Mouse (Mus musculus) T-helper 1 cell (primary cell): ENCODE data around the gene Ntrk2.

Experiments used
- in situ Hi-C: fragments of 300-600 bp; cut with MboI, MseI; formaldehyde crosslinking; loops from one replicate; pipeline ENCODE4 v1.15.1; 2025; ENCODE audit warnings: high pct_unique_total_duplicates

Gene Ntrk2

DNA sequence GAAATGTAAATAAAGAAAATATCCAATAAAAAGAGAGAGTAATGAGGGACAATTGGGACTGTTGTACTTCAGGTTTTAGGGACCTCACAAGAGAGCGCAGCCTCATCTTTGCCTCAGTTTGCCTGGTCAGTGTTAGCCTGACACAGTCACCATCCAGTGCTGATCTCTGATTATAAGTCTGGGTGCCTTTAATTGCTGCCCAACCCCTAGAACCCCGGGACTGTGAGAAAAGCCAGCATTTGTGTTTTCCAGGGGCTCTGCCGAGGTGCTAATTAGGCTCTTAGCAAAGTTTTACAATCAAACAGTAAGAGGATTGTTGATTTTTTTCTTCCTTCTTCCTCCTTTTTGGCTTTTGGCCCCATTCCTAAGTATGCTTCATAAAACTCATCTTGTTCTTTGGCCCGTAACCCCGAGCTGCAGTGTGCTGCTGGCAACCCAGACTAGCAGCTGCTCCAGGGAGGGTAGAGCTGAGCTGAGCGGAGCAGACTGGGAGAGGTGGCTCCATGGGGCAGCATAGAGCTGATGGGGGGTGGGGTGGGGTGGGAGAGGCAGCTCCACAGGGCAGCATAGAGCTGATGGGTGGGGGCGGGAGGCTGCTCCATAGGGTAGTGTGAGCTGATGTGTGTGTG lies 34.5 kb downstream of the Ntrk2 start:
- in situ Hi-C loops, result no loop called here

- in situ Hi-C loops, result no loop called here
These were observed 37.5 kb downstream of the Ntrk2 start for GRCm38 (mm10) chr13:58843826-58844225.

DNA sequence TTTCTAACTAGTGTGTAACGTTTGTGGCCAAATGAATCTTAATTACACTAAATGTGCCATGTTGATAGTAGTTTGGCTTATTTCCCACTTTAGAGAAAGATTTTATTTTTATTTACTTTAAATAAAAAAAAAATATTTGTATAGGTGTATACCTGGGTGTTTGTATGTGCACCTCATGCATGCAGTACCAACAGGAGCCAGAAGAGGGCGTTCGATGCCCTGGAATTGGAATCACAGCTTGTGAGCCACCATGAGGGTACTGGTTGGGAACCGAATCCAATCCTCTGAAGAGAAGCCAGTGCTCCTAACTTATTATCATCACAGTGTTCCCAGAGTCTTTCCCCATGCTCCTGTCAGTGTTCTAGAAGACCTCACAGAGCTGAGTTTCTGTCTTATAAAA lies 42.2 kb downstream of the Ntrk2 start:
- in situ Hi-C loops, result no loop called here

GRCm38 (mm10) chr13:58853685-58854084 lies 47.3 kb downstream of the Ntrk2 start:
- in situ Hi-C loops, result no loop called here

DNA sequence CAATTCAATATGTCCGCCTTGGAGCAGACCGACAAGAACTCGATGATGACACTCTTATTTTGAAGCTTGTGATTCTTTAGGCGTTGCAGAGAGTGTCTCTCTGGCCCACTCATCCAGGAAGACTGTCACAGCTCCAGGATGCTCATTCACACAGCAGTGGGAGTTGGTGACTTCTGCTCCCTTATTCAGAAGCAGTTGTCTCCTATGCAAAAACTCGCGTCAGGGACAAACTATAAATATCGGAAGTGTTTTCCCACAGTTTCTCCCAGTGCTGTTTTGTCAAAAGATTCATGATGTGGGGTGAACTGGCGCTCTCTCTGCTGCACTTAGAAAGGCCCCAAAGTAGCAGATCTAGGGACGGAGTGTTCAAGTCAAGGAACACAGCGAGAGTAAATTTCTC lies 59.9 kb downstream of the Ntrk2 start:
- in situ Hi-C loops, result no loop called here

DNA sequence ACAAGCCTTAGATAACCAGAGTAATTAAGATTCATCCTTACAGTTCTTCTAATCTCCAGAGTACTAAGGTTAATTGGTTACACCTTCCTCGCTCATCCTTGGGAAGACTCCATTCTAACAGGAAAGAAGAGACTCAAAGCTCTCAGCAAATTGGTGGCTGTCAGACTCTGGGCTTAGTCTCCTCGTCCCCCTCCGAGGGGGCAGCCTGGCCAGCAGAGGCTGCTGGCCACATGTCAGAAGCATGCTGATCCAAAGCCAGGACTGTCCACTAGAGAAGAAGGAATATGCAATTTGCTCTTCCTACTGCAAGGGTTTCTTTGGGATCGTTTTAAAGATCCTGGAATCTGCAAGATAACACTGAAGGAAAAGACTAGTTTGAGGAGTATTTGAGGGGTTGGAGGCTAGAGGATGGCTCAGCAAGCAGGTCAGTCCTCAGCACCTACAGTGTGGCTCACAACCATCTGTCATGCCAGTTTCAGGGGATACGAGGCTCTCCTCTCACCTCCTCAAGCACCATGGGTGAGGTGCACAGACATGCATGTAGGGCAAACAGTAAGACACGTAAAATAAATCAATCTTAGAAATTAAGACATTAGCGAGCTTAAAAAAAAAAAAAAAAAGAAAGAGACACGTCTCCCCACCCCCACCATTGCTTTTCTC lies 60.5 kb downstream of the Ntrk2 start:
- in situ Hi-C loops, result no loop called here

- in situ Hi-C loops, result no loop called here
These were observed 76.1 kb downstream of the Ntrk2 start for GRCm38 (mm10) chr13:58882468-58882867.

DNA sequence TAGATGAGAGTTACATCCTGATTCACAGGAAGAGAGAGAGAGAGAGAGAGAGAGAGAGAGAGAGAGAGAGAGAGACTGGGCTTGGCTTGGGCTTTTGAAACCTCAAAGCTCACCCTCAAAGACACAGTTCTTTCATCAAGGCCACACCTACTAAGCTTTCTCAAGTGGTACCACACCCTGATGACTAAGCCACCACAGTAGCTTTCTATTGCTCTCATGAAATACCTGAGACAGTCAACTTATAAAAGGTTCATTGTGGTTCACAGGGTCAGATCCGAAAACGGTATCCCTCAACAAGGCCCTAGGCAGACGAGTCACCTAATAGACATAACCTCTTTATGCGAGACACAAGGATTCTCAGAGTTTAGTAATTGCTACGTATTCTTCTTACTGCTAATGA lies 76.5 kb downstream of the Ntrk2 start:
- in situ Hi-C loops, result no loop called here

DNA sequence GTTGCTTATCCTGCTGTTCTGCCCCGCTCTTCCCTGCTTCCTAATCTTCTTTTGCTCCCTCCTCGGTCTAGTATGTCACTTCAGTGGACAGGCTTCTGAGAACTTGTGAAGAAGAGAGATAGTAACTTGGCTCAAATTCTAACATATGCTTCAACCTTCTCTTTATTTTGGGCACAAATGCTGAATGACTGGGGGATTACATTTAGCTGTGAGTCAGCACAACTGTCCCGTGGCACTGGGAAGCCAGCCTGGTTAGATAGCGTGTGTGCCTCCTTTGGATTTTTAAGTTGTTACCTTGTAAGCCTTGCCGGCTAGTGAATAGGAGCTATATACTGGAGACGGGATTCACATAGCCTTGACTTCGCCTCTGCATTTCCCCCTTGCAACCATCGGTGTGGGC lies 79.7 kb downstream of the Ntrk2 start:
- in situ Hi-C loops, result no loop called here

DNA sequence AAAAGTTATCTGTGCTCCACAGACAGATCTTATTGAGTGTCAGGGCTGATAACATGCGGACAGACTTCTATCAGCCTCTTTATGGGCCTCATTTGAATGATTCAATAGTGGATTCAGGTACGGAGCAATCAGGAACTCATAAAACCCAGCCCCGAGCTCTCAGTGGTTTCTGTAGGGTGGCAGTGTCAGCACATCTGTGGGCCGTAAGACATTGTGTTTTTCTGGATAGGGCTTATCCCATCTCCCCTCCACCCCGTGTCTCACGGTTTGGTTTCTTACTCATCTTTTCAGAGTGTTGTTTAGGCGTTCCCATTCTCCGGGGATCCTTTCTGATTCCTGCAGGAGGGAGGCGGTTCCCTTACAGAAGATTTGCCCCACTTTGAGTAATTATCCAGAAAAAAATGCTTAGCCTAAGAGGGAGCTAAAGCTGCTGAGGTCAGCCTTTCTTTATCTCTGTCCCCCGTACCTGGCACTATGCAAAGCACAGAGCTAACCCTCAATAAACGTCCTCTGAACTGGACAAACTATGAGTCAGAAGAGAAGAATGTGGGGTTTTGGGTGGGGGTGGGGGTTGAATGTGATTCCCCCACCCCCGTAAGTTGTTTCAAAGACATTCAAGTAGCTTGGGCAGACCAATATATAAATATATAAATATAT lies 90.0 kb downstream of the Ntrk2 start:
- in situ Hi-C loops, result no loop called here

- in situ Hi-C loops, result no loop called here
These were observed 93.0 kb downstream of the Ntrk2 start for GRCm38 (mm10) chr13:58899337-58899736.

GRCm38 (mm10) chr13:58902313-58902712 lies 95.9 kb downstream of the Ntrk2 start:
- in situ Hi-C loops, result no loop called here

DNA sequence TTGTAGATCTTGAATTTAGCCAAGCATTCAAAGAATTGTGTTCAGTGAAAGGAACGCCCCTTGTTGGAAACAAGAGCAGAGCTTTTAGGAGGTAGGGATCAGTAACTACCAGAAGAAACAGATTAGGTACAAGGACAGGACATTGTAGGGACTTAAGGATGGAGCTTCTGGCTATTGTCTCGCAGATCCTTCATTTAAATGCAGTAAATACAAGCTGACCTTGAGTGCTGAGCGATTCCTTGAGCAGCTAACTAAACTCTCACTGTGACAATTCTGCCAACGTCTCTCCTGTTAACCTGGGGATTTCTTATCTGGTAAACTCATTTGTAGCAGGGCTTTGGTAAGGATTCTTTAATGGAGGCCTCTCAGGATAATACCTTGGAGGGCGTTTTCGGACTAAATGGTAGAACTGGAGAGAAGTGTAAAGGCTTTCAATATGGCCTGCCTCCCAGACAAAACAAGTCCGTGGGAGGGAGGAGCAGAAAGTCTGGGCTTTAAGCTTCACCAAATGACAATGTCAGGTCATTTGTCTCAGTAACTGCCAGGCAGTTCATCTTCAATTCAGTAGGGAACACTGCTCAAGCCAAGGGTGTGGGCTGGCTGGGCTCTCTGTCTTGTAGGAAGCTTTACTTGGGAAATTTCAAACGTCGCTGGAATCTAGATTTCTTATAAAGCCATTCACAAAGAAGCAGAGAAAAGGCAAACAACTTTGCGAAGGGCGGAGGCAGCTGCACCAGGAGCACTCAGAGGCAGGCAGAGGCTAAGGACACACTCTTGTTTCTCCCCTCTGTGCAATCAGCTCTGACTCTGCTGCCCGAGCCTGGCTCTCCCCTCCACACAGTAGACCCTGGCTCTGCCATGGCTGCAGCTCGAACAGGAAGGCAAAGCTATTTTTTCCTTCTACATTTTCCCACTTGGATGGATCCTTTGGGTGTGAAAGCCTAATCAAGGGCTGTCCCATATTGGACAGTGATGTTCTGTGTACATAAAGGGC lies 98.7 kb downstream of the Ntrk2 start:
- in situ Hi-C loops, result no loop called here

- in situ Hi-C loops, result no loop called here
These were observed 105.6 kb downstream of the Ntrk2 start for GRCm38 (mm10) chr13:58911936-58912335.

DNA sequence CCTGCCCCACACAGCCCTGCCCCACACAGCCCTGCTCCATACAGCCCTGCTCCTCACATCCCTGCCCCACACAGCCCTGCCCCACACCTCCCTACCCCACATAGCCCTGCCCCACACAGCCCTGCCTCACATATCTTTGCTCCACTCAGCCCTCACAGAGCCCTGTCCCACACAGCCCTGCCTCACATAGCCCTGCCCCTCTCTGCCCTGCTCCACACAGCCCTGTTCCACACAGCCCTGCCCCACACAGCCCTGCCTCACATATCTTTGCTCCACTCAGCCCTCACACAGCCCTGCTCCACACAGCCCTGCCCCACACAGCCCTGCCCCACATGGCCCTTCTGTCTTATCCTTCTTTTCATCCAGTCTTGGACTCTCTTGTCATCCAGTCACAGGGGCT lies 106.2 kb downstream of the Ntrk2 start:
- in situ Hi-C loops, result no loop called here

- in situ Hi-C loops, result no loop called here
These were observed 107.9 kb downstream of the Ntrk2 start for GRCm38 (mm10) chr13:58914061-58914814.

DNA sequence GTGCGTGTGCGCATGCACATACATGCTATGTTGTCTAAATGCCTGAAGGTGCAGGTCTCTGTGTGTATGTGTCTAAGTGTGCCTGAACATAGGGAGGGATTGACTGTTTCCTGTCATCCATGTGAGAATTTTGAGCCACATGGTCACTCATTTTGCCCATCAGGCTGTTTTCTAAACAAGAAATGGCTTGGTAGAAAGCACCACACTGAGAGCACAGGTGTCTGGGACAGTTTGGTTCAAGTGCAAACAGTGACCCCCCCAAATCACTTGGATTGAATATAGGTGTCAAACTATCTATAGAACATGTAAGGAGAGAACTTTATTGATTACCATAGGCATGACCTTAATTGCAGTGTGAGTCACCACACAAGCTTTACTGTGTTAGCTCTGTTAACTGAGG lies 110.0 kb downstream of the Ntrk2 start:
- in situ Hi-C loops, result no loop called here

DNA sequence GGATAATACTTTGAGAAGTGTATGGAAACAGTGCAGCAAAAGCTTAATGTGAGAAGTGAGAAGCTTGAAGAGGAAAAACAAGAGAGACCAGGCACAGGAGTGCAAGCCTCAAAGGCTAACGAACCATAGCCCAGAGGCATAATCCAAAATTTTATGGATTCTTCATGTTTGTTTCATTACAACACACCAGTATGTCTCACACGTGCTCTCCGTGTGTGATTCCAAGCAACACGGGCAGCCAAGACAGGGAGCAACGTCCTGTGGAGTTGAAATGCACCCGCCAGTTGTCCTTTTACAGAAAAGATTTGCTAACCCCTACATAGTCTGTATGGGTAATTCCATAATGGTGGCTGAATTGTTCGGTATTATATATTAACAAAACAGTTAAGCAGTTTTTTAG lies 113.9 kb downstream of the Ntrk2 start:
- in situ Hi-C loops, result no loop called here

DNA sequence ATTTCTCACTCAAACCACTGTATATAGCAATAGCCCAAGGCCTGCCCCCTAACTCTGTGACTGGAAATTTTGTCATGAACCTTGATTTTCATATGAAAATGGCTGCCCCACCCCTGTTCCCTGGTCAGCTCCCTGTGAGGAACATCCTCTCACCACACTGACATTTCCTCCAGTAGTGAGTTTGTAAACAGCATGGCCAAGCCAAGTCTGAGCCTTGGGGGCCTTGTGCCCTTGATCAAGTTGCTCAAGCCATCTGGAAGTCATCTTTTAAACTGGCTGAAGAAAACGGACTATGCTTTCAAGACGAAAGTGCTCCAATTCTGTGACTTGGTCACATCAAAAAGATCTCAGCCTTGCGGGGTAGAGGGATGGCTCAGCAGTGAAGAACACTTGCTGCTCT lies 114.9 kb downstream of the Ntrk2 start:
- in situ Hi-C loops, result no loop called here

DNA sequence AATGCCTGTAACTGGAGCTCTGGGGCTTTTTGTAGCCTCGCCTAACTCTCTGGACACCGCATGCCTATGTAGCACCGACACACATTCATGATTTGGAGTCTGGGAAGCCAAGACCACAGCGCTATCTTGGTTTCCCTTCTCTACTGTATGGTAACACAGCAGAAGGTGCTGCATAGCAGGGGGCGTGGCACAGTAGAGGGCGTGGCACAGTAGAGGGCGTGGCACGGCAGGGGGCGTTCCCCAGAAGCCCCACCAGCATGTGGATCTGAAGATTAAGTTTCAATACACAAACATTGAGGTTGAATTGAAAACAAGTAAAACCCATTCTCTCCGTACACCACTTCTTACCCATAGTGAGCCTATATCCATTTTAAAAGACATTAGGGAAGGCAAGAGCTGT lies 115.3 kb downstream of the Ntrk2 start:
- in situ Hi-C loops, result no loop called here

GRCm38 (mm10) chr13:58922174-58922573 lies 115.8 kb downstream of the Ntrk2 start:
- in situ Hi-C loops, result no loop called here
